Mouse (Mus musculus): ENCODE measurements around the gene Mlec.

DNA sequence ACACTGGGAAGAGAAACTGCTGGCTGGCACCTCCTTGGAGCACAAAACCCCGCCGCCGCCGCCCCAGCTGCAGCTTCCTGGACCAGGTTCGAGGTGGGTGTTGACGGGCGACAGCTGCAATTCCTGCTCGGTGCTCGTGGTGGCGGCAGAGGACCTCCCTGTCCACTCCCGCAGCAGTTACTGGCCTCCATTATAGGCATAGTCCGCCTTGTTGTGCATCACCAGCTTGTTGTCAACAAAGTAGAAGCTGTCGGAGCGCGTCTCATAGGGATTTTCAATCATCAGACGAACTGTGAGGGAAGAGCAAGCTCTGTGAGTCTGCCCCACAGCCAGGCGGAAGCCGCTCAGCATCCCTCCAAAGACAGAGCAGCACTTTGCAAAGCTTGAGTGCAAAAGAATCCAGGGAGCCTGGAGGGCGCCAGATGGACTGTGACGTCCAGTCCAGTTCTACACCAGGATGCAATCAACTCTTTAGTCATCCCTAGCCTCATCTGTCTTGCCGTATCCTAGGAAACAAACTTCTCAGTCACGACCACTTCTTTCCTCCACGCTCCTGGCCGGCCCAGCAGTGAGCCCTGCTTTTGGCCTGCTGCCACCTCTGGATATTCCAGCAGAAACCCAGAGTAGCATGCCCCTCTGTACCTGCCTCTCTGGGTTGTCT lies 32.6 kb downstream of the Mlec start:
- TF ChIP-seq CTCF (conservative IDR thresholded peaks at IDR 0.05; ENCODE audit: low read length), result peak; percentile 78
- TF ChIP-seq NANOG (IDR thresholded peaks at IDR 0.05; ENCODE audit: borderline replicate concordance, low read length), result no peak
